Mouse (Mus musculus): Measurements from ENCODE around the gene Tekt1. TPM values are rescaled to one million over a fixed set of nuclear protein-coding genes. Genes with fewer than 3 reads are reported as not detected.

Tekt1 gene
- polyA plus RNA-seq, 2 experiments, result 1.3 to 2.2 TPM

DNA sequence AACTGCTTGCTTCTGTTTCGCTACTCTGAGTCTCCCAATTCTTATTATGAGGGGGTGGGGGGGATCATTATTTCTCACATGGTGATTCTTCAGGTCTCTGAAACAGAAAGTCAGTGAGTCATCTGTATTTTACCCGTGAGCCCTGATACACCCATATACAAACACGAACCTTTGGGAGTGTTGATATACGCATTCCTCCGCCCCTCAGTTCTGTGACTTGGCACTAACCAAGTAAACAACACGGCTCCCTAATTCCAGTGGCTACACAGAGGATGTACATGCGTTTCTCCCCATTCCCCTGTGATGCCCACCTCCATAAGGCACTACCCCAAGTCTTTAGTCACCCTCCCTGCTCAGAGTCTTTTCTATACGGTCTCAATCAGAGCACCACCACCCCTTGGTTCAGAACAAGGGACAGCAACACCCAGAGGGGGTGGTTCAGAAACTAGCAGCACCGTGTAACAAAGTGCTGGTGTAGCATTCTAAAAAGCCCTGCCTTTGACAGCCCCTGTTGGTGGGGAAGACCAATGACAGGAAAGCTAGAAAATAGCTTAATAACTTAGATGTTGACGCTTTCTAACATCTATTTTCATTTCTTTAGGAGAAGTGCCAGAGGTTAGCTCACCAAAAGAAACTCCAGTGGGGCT lies 50.8 kb downstream of the Tekt1 start:
- Histone ChIP-seq H3K4me3 (replicated peaks; ENCODE audit: low read length) (no peak overlapping the region), H3K9me3 (ENCODE audit: control insufficient read depth, low read length) (no peaks in the 10 kb centered on the region), H3K9ac (ENCODE audit: low read depth, low read length, severe bottlenecking) (no peak overlapping the region), H3K4me1 (ENCODE audit: control insufficient read depth, insufficient read depth, low read length) (no peaks in the 10 kb centered on the region), H3K27me3 (ENCODE audit: control insufficient read depth, insufficient read depth, low read length) (peaks cover 26% of the 10 kb centered on the region), H3K27ac (replicated peaks; ENCODE audit: low read depth, low read length) (no peak overlapping the region), H3K4me2 (replicated peaks; ENCODE audit: low read depth, low read length, severe bottlenecking) (no peak overlapping the region), H3K36me3 (ENCODE audit: control insufficient read depth, insufficient read depth, low read length) (no peaks in the 10 kb centered on the region)
- WGBS, result 85% methylated on average over 10 of the region's 10 CpGs
- TF ChIP-seq POLR2A (IDR thresholded peaks at IDR 0.05; ENCODE audit: borderline replicate concordance, extremely low read depth, insufficient read depth, insufficient read length), result no peak
- no peak for ATAC-seq (ENCODE audit: low FRiP score, low read depth)
- no peak for DNase-seq (ENCODE audit: low spot score)

DNA sequence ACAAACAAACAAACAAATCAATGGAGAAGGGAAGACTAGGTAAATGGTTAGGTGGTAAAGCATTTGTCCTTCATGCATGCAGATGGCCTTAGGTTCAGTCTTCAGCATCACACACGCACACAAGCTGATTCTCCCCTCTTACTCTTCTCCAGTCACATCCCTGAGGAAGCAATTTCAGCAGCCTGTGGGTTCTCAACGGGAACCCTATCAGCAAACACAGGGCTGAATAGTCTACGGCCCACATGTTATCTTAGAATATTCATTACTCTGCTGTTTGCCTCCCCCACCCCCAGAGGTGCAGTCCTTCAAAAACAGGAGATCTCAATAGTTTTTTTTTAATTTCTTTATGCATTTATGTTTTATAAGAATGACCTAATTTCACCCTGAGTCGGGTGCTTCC lies 51.8 kb downstream of the Tekt1 start:
- no peak for DNase-seq (ENCODE audit: low spot score)

DNA sequence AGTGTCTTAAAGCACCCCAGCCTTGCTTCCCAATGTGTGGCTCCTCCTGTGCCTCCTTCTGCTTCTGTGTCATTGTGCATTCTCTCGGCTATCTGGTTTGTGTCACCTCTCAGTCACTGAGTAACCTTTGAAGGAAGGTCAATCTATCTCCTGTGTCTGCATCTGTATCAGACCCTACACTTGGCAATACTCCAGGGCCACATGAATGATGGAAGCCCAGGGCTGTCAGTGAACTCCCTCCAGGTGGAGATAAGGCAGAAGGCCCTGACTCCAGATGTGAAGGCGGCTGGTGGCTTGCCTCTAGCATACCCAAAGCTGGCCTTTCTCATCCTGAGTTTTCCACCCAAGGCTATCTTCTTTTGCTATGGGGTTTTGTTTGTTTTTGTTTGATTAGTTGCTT lies 53.3 kb downstream of the Tekt1 start:
- Histone ChIP-seq H3K9me3 (ENCODE audit: control insufficient read depth, low read length) (no peaks in the 10 kb centered on the region), H3K27ac (replicated peaks; ENCODE audit: low read depth, low read length) (no peak overlapping the region), H3K4me3 (replicated peaks; ENCODE audit: low read length) (no peak overlapping the region), H3K9ac (ENCODE audit: low read depth, low read length, severe bottlenecking) (no peak overlapping the region), H3K4me2 (replicated peaks; ENCODE audit: low read depth, low read length, severe bottlenecking) (no peak overlapping the region), H3K27me3 (ENCODE audit: control insufficient read depth, insufficient read depth, low read length) (peaks cover 9% of the 10 kb centered on the region), H3K4me1 (ENCODE audit: control insufficient read depth, insufficient read depth, low read length) (no peaks in the 10 kb centered on the region), H3K36me3 (ENCODE audit: control insufficient read depth, insufficient read depth, low read length) (no peaks in the 10 kb centered on the region)
- 37% methylated on average over 2 of the region's 2 CpGs for WGBS
- no peak for TF ChIP-seq POLR2A (IDR thresholded peaks at IDR 0.05; ENCODE audit: borderline replicate concordance, extremely low read depth, insufficient read depth, insufficient read length)
- no peak for ATAC-seq (ENCODE audit: low FRiP score, low read depth)
- no peak for DNase-seq (ENCODE audit: low spot score)

More for the DNA sequence above, 51.8 kb downstream of the Tekt1 start:
- Histone ChIP-seq H3K4me3 (replicated peaks; ENCODE audit: low read length) (no peak overlapping the region), H3K27ac (replicated peaks; ENCODE audit: low read depth, low read length) (no peak overlapping the region), H3K27me3 (ENCODE audit: control insufficient read depth, insufficient read depth, low read length) (peaks cover 24% of the 10 kb centered on the region), H3K9ac (ENCODE audit: low read depth, low read length, severe bottlenecking) (no peak overlapping the region), H3K4me2 (replicated peaks; ENCODE audit: low read depth, low read length, severe bottlenecking) (no peak overlapping the region), H3K9me3 (ENCODE audit: control insufficient read depth, low read length) (no peaks in the 10 kb centered on the region), H3K4me1 (ENCODE audit: control insufficient read depth, insufficient read depth, low read length) (no peaks in the 10 kb centered on the region), H3K36me3 (ENCODE audit: control insufficient read depth, insufficient read depth, low read length) (no peaks in the 10 kb centered on the region)
- no peak for TF ChIP-seq POLR2A (IDR thresholded peaks at IDR 0.05; ENCODE audit: borderline replicate concordance, extremely low read depth, insufficient read depth, insufficient read length)
- WGBS, result 90% methylated on average over 4 of the region's 4 CpGs
- ATAC-seq (ENCODE audit: low FRiP score, low read depth), result no peak

DNA sequence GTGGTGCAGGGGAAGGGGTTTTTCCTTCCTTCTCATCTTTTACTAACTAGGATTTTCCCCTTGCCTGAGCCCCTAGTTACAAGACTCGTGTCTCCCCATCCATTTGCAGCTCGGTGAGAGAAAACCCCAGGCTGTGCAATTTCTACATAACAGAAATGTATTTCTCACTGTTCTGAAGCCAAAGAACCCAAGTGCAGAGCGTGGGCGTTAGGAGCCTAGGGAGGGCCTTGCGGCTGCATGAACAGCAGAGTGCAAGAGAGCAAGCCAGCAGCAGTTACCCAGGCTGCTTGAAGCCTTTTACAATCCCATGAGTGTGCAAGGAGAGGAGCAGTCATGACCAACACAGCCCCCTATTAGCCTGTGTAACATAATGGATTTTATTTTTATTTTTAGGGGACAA lies 54.8 kb downstream of the Tekt1 start:
- no peak overlapping the region for H3K9ac ChIP-seq (ENCODE audit: low read depth, low read length, severe bottlenecking)
- 83% methylated on average over 5 of the region's 5 CpGs for WGBS
- H3K27ac ChIP-seq (replicated peaks; ENCODE audit: low read depth, low read length), result no peak overlapping the region
- TF ChIP-seq POLR2A (IDR thresholded peaks at IDR 0.05; ENCODE audit: borderline replicate concordance, extremely low read depth, insufficient read depth, insufficient read length), result no peak
- no peaks in the 10 kb centered on the region for H3K4me1 ChIP-seq (ENCODE audit: control insufficient read depth, insufficient read depth, low read length)
- no peak overlapping the region for H3K4me2 ChIP-seq (replicated peaks; ENCODE audit: low read depth, low read length, severe bottlenecking)
- no peaks in the 10 kb centered on the region for H3K27me3 ChIP-seq (ENCODE audit: control insufficient read depth, insufficient read depth, low read length)
- H3K4me3 ChIP-seq (replicated peaks; ENCODE audit: low read length), result no peak overlapping the region
- ATAC-seq (ENCODE audit: low FRiP score, low read depth) (no peak), DNase-seq (ENCODE audit: low spot score) (no peak)
- no peaks in the 10 kb centered on the region for H3K9me3 ChIP-seq (ENCODE audit: control insufficient read depth, low read length)
- H3K36me3 ChIP-seq (ENCODE audit: control insufficient read depth, insufficient read depth, low read length), result no peaks in the 10 kb centered on the region

DNA sequence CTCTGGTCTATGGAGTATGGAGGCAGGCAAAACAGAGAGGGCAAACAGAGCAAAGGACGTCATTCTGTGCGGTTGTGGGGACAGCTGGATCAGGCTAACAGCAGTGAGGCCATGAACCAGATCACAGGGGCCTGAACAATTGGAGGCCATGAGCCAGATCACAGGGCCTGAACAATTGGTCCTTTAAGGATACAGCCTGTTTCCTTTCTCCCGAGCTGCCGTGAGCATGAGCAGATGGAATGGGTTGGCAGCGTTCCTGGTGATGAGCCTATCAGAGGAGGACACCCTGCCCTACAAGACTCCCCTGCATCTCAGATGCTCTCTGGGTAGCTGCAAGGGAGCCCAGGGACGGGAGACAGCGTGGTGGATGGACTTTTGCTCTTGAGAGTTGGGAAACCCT lies 60.0 kb downstream of the Tekt1 start:
- 81% methylated on average over 7 of the region's 7 CpGs for WGBS
- Histone ChIP-seq H3K4me3 (replicated peaks; ENCODE audit: low read length) (no peak overlapping the region), H3K9ac (ENCODE audit: low read depth, low read length, severe bottlenecking) (no peak overlapping the region), H3K27me3 (ENCODE audit: control insufficient read depth, insufficient read depth, low read length) (no peaks in the 10 kb centered on the region), H3K4me2 (replicated peaks; ENCODE audit: low read depth, low read length, severe bottlenecking) (no peak overlapping the region), H3K4me1 (ENCODE audit: control insufficient read depth, insufficient read depth, low read length) (no peaks in the 10 kb centered on the region), H3K27ac (replicated peaks; ENCODE audit: low read depth, low read length) (no peak overlapping the region), H3K9me3 (ENCODE audit: control insufficient read depth, low read length) (no peaks in the 10 kb centered on the region), H3K36me3 (ENCODE audit: control insufficient read depth, insufficient read depth, low read length) (no peaks in the 10 kb centered on the region)
- ATAC-seq (ENCODE audit: low FRiP score, low read depth) (no peak), DNase-seq (ENCODE audit: low spot score) (no peak)
- no peak for TF ChIP-seq POLR2A (IDR thresholded peaks at IDR 0.05; ENCODE audit: borderline replicate concordance, extremely low read depth, insufficient read depth, insufficient read length)
